Mouse (Mus musculus) telencephalon, adult 2 months (tissue): ENCODE data around the gene Mbd3l2.
"Not testable (repeated sequence)": the region's sequence is repeated elsewhere in the genome, so short reads cannot be mapped to it uniquely, and the experiment has no call there.

Experiments used
- DNase-seq: peaks from one replicate; pipeline ENCODE4 v3.0.0-alpha.2; 2011; ENCODE audit warnings: low read depth, low spot score

Gene Mbd3l2

DNA sequence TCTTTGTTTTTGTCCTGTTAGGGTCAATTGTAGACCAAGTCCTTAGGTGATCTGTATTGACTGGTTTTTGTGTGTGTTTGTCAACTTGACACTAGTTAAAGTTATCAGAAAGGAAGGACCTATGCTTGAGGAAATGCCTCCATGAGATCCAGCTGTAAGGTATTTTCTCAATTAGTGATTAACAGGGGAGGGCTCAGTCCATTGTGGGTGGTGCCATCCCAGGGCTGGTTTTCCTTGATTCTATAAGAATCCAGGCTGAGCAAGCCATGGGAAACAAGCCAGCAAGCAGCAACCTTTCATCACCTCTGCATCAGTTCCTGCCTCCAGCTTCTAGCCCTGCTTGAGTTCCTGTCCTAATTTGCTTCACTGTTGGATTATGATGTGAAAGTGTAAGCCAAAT lies at the start of gene Mbd3l2:
Gene Mbd3l2 (plus strand): TSS at position 301 of the 400 bp plus-strand sequence.
- no peak for DNase-seq

DNA sequence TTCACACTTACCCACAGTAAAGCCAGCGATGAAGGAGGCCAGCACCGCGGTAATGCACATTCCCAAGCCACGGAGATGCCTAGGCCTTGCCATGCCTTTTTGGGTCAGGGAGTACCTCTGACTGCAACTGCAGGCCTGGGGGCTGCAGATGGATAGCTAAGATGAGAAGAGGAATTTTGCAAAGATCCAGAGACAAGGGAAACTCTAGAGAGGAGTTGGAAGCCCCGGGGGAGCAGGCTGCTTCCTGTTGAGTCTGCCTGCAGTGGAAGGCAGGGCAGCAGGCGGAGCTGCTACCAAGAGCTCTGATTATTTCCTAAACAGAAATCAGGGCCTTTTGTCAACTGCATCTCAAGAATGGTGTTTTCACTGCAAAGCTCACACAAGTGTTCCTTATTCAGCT lies 44.7 kb upstream of the Mbd3l2 start:
- no peak for DNase-seq

DNA sequence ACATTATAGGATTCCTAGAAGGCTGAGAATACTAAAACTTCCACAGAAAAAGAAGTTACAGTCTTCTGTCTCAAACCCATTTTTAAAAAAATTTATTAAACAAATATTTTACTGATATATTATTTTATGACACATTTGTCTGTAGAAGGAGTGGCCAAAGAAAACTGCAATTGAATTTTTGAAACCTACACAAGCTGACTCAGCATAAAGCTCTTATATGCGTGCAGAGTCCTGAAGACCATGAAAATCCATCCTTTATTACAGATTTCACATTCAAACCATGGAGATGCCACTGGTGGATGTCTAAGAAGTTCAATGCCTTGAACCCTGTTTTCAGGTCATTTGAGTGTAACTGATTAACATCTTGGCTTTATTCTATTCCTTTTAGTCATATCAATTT lies 30.8 kb upstream of the Mbd3l2 start:
- no peak for DNase-seq

DNA sequence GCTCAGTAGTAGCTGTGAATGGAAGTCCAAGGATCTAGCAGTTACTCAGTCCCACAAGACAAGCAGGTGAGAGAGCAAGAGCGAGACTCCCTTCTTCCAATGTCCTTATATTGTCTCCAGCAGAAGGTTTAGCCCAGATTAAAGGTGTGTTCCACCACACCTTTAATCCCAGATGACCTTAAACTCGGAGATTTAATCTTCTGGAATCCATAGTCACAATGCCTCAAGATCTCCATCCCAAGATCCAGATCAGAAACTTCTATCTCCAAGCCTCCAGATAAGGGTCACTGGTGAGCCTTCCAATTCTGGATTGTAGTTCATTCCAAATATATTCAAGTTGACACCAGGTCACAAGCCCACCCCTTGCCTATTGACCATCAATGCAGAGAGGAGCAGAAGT lies 27.6 kb upstream of the Mbd3l2 start, which contains the start of gene Naalad2:
Gene Naalad2 (minus strand): TSS at position 101 of the 400 bp plus-strand sequence.
- not testable (repeated sequence) for DNase-seq

DNA sequence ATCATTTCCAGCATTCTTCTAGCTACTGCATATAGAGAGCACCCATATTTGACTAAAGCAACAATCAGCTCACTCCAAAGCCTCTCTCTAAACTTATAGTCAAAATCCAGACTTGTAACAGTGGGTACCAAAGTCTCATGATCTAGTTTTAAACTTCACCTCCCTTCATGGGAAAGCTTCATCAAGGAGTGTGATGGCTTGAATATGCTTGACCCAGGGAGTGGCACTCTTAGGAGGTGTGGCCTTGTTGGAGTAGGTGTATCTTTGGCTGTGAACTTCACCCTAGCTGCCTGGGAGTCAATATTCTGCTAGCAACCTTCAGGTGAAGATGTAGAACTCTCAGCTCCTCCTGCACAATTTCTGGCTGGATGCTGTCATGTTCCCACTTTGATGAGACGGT lies 26.3 kb upstream of the Mbd3l2 start, which contains the start of gene Ubtfl1:
Gene Ubtfl1 (plus strand): TSS at position 301 of the 400 bp plus-strand sequence.
- DNase-seq: no peak

DNA sequence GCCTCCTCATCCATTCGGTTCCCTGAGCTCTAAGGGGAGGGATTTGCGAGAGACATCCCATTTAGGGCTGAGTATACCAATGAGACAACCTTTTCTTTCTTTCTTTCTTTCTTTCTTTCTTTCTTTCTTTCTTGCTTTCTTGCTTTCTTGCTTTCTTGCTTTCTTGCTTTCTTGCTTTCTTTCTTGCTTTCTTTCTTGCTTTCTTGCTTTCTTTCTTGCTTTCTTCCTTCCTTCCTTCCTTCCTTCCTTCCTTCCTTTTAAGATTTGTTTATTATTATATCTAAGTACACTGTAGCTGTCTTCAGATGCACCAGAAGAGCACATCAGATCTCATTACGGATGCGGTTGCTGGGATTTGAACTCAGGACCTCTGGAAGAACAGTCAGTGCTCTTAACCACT lies 18.1 kb upstream of the Mbd3l2 start:
- DNase-seq: not testable (repeated sequence)

DNA sequence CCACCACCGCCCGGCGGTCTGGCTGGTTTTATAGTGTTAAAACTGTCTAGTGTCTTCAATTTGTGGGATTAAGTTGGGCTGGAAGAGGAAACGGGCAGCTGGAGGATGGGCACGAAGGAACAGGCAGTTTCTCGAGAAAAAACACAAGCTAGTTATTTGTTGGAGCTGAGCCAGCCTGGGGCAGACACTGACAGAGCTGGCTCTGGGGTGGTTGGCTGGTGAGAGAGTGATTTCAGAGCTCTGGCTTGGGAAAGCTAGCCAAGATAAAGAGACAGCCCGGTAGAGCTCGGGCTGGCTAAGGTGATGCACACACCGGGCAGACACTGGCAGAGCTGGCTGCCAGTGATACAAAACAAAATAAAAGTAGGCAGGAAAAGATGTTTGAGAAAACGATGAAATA lies 1.2 kb downstream of the Mbd3l2 start:
- DNase-seq: no peak

DNA sequence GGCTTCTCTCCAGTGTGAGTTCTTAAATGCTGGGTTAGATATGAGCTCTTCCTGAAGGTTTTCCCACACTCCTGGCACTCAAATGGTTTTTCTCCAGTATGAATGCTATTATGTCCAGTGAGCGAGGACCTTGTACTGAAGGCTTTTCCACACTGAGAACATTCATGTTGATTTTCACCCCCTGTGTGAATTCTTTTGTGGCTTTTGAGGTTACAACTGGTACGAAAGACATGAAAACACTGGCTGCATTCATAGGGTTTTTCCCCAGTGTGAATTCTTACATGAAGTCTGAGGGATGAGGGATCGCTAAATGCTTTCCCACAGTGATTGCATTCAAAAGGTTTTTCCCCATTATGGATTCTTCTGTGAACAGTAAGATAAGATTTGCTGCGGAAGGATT lies 26.1 kb downstream of the Mbd3l2 start:
- no peak for DNase-seq

DNA sequence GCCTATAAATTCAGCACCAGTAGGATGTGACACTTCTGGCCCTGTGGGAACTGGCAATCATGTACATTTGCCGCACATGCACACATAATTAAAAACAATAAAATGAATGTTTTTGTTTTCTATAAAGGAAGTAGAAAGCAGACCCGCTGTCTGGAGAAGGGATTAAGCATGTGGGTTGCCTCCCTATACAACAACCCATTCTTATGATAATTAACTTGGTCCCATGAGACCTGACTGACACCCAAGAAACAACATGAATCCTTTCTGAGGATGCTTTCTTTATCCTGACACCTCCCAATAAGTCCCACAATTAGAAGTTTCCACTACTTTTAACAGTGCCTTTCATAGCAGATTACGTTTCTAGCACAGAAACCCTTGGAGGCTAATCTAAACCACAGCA lies 36.9 kb downstream of the Mbd3l2 start:
- DNase-seq: no peak

DNA sequence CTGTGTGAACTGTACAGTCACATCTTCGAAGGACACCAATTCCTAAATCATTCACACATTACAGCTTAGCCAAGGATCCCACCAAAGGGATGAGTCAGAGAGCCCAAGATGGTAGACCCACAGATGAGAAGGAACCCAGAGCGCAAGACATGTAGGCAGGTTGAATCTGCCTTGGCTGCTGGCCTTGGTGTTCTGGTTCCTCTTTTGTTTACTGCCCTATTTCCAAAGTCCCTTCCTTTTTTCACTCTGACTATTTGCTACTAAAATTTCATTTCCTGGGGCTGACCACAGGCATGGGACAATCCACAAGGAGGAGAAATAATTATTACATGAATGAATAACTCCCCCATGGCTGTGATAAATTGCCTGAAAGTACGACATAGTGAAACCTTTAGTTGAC lies 37.6 kb downstream of the Mbd3l2 start:
- DNase-seq: no peak

DNA sequence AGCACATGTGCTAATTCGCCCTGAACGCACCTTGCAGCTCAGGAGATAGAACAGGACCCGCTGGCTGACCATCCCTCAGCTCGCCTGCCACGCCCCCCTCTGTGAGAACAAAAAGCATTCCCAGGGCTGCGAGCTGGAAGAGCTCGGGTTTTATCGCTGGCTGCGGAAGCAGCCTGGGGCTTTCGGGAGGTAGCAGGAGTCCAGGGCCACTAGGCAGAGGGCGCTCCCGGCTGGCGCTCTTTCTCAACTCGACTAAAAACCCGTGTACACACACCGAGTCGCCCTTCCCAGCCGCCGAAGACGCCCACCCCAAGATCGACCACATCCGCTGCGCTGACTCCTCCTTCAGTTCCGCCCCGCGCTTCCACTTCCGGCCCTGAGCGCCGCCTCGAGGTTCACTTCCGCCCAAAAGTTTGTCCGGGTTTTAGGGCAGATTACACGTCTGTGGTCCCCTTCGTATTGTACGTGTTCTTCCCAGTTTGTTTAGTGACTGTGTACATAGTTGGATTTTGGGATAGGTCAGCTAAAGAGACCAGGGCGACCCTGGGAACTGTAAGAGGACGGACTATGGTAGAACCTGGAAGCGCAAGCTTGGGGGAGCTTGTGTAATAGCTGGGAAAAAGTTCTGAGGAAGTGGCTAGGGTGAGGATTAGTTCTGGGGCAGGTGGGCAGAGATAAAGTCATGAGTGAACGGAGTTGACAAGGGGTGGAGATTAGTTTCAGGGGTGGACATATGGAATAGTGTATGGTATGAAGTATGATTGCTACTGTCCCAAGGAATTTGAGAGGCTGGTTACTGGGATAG lies 43.1 kb downstream of the Mbd3l2 start:
- DNase-seq: peak; percentile 77

DNA sequence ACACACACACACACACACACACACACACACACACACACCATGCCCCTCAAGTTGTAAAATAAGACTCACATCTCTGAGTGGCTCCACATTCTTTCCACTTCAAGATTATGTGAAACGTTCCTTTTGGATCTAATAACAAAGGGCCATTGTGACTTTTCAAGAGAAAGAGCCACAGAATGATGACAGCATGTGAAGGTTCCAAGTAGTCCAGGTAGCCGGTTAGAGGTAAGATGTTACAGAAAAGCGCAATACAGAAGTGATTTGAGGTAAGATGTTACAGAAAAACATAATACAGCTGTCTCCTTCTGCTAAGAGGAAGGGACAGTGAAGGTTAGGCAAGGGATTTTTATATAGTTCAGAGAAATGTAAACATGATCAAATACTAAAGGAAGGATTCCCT lies 47.7 kb downstream of the Mbd3l2 start, which contains the start of the genes Zfp558 and Mbd3l1:
Gene Zfp558 (minus strand): TSS at position 101 of the 400 bp plus-strand sequence.
Gene Mbd3l1 (plus strand): TSS at position 192 of the 400 bp plus-strand sequence.
- no peak for DNase-seq
